Mouse (Mus musculus) monocyte, adult 5-6 weeks (primary cell): ENCODE data around the gene Cacna2d2. TPM values are rescaled to one million over a fixed set of nuclear protein-coding genes. Genes with fewer than 3 reads are reported as not detected.
"Not testable (repeated sequence)": the region's sequence is repeated elsewhere in the genome, so short reads cannot be mapped to it uniquely, and the experiment has no call there.

ENCODE experiments used
- ATAC-seq: fragments of 153-309, 156-312 bp; replicated peaks from 2 replicates; pipeline ENCODE4 v1.8.0; 2017; ENCODE audit warnings: mild to moderate bottlenecking; ENCODE audit not compliant: low TSS enrichment, insufficient number of reproducible peaks, severe bottlenecking, poor library complexity, low FRiP score
- total RNA-seq: library from RNA; stranded (forward); fragments of 200-1000, 200-491, 200-594 nt; gene quantifications from 3 replicates; pipeline ENCODE4 v1.2.3, GENCODE M21; 2017

The Cacna2d2 gene
- total RNA-seq, 1 experiment from 2014 or later, result not detected

GRCm38 (mm10) chr9:107545602-107546001, 146.2 kb downstream of the Cacna2d2 start:
- no peak for ATAC-seq

GRCm38 (mm10) chr9:107547026-107547425, 147.6 kb downstream of the Cacna2d2 start, which contains the start of gene Zmynd10:
TSS of gene Zmynd10 (plus strand) at chr9:107547298.
- ATAC-seq, result peak; percentile 45

GRCm38 (mm10) chr9:107547957-107548356, 148.5 kb downstream of the Cacna2d2 start:
- ATAC-seq, result no peak

GRCm38 (mm10) chr9:107548820-107549219, 149.4 kb downstream of the Cacna2d2 start:
- no peak for ATAC-seq

- ATAC-seq, result no peak
Observed at GRCm38 (mm10) chr9:107549297-107550074, 150.1 kb downstream of the Cacna2d2 start.

GRCm38 (mm10) chr9:107550491-107551116, 151.2 kb downstream of the Cacna2d2 start:
- ATAC-seq, result no peak

GRCm38 (mm10) chr9:107551117-107551889, 151.9 kb downstream of the Cacna2d2 start, which contains the start of gene Rassf1:
TSS of gene Rassf1 (plus strand) at chr9:107551555.
- ATAC-seq, result peak; percentile 11; the same call in 1 of the 2 replicates

- no peak for ATAC-seq
Observed at GRCm38 (mm10) chr9:107551890-107552355, 152.5 kb downstream of the Cacna2d2 start.

- no peak for ATAC-seq
Observed at GRCm38 (mm10) chr9:107552690-107553393, 153.4 kb downstream of the Cacna2d2 start.

- no peak for ATAC-seq
Observed at GRCm38 (mm10) chr9:107553541-107554318, 154.3 kb downstream of the Cacna2d2 start.

GRCm38 (mm10) chr9:107554319-107554825, 155.0 kb downstream of the Cacna2d2 start:
- peak; percentile 76 for ATAC-seq

GRCm38 (mm10) chr9:107555031-107555457, 155.6 kb downstream of the Cacna2d2 start:
- peak; percentile 29 for ATAC-seq

- no peak for ATAC-seq
Observed at GRCm38 (mm10) chr9:107555701-107556100, 156.3 kb downstream of the Cacna2d2 start.

GRCm38 (mm10) chr9:107556346-107556745, 156.9 kb downstream of the Cacna2d2 start:
- ATAC-seq, result no peak

GRCm38 (mm10) chr9:107563029-107563581, 163.7 kb downstream of the Cacna2d2 start, which contains the start of gene Tusc2:
TSS of gene Tusc2 (plus strand) at chr9:107563255.
- ATAC-seq, result peak; percentile 96

- ATAC-seq, result not testable (repeated sequence)
Observed at GRCm38 (mm10) chr9:107565556-107565955, 166.1 kb downstream of the Cacna2d2 start.

GRCm38 (mm10) chr9:107566041-107566709, 166.8 kb downstream of the Cacna2d2 start:
- 0 out of 2 replicates have a peak, but pooled peaks have one; percentile 32 for ATAC-seq
